Mouse (Mus musculus) frontal cortex, adult 2 months (tissue): ENCODE measurements around the gene Hspd1. TPM values are rescaled to one million over a fixed set of nuclear protein-coding genes. Genes with fewer than 3 reads are reported as not detected.
A peak's percentile ranks its signal among the peaks of the same experiment; 100 is the strongest.
"Not testable (repeated sequence)": the region's sequence is repeated elsewhere in the genome, so short reads cannot be mapped to it uniquely, and the experiment has no call there.

ENCODE experiments used
- DNase-seq, 2 experiments: peaks; one replicate each; pipeline ENCODE4 v3.0.0; 2022; ENCODE audit warnings: low spot score in 1 of 2; ENCODE audit errors: extremely low spot score in 1 of 2
- polyA plus RNA-seq: library from polyadenylated mRNA; depleted of rRNA; stranded (reverse); fragments of >200 nt; gene quantifications from 2 replicates; pipeline ENCODE4 v1.2.3, GENCODE M21; 2012

The Hspd1 gene
- polyA plus RNA-seq, 1 experiment: 116 TPM

DNA sequence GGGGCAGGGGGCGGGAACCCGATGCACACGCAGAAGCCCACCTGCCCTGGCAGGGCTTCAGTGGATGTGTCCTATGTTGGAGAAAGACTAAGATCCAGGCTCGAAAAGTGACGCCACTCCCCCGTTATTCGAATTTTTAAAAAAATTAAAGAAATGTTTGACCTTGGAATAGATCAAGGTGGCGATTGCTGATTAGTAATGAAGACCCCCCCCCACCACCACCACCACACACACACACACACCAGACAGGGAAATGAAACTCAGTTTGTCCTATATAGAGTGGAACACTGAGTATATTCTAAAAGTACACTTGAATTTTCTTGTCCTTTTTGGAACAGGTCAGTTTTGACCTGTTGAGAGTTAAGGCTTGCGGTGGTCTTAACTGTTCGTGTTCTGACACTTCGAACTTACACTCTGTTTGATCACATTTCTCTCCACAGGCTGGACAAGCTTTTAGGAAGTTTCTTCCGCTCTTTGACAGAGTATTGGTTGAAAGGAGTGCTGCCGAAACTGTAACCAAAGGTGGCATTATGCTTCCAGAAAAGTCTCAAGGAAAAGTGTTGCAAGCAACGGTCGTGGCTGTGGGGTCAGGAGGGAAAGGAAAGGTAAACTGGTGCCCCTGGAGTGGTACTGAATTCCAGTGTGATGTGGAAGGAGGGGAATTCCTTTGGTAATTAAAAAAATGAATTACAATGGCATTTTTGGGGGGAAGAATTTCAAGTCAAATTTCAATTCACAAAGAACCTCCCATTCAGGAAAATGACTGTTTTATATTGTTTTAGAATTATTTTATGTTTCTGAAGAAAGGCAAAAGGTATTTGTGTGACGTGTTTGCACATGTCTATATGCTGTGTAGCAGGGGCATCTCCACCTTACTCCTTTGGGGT lies 811 bp upstream of the Hspd1 start:
- DNase-seq: no peak

DNA sequence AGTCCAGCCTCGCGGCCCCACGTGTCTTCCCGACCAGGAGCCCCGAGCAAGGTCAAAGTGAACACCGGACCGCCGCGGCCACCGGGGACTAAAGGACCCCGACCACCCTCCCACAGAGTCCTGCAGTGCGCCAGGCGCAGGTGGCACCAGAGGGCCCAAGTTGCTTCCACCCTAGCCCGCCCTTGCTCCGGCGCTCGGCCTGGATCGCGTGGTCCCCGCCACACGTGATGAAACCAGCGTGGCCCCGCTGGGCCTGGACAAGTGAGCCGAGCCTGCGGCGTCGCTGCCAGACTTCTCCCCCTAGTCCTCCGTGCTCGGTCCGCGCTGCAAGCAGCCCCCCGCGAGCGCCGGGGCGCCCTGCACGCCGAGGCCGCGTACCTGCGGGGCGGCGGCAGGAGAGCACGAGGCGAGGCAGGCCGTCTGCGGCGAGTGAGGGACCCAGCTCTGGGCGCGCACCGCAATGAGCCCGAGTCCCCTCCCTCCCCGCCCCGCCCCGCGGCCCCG lies 590 bp downstream of the Hspd1 start:
- peak in 1 of 2 experiments; percentile 18 for DNase-seq

DNA sequence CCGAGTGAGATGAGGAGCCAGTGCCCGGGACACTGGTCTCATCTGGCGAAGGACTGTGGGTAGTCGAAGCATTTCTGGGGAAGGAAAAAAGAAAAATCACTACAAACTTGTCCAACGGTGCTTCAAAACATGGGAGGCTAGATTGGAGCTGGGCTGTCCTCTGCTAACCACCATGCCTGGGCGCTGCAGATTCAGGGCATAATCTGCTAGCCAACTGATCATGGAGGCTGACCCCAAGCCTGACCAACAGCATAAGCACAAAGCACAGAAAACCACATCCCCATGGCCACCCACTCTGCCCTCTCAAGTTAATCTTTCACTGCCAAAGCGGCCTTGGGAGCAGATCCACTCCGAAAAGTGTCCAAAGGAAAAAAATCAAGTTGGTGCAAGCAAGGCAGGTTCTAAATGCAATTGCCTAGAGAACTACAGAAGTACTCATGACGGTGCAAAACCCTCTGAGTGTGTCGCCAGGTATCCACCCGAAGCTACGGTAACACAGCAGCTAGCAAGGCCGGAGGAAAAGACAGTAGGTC lies 1.1 kb downstream of the Hspd1 start:
- no peak for DNase-seq

DNA sequence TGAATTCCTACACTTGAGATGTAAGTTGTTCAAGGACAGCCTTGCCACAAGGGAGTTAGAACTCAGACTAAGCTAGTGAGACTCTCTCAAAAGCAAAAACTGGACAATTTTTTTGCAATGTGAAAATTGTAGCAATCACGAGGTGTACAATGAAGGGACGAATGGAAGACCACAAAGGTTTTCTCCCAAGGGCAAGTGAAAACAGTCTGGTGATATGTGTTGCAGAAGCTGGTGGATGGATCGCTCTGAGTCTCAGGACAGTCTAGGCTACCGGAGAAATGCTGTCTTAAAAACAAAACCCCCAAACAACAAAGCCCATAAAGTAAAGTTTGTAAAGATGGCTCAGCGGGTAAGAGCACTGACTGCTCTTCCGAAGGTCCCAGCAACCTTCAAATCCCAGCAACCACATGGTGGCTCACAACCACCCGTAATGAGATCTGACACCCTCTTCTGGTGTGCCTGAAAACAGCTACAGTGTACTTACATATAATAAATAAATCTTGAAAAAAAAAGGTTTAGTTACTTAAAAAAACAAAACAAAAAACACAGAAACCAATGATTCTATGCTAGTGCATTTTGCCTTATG lies 2.2 kb downstream of the Hspd1 start:
- no peak for DNase-seq

DNA sequence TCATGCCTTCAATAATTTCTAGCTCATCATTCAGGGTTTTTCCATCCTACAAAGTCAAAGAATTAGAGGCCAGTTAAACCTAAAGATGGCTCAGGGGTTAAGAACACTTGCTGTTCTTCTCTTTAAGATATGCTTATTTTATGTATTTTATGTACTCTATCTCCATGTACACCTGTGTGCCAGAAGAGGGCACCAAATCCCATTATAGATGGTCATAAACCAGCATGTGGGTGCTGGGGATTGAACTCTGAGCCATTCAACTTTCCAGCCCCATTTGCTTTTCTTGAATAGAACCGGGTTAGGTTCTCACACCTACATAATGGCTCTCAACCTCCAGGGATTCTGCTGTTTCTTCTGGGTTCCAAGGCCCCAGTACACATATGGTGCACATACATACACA lies 5.9 kb downstream of the Hspd1 start:
- DNase-seq: no peak

DNA sequence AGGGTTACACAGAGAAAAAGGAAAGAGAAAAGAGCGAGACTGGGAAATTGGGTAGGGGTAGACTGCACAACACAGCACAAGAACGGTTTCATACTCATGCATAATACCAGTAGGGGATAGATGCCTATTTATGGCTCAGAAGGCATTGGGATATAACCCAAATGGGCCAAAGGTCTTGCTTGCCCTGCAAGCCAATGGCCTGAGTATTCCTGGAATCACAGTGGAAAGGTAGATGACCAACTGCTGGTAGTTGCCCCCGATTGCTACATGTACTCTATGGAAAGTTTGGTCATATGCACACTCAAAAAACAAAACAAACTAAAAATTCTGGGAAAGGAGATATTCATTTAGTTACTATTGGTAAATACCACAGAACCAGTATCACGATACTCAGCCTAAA lies 8.4 kb downstream of the Hspd1 start:
- DNase-seq: no peak

DNA sequence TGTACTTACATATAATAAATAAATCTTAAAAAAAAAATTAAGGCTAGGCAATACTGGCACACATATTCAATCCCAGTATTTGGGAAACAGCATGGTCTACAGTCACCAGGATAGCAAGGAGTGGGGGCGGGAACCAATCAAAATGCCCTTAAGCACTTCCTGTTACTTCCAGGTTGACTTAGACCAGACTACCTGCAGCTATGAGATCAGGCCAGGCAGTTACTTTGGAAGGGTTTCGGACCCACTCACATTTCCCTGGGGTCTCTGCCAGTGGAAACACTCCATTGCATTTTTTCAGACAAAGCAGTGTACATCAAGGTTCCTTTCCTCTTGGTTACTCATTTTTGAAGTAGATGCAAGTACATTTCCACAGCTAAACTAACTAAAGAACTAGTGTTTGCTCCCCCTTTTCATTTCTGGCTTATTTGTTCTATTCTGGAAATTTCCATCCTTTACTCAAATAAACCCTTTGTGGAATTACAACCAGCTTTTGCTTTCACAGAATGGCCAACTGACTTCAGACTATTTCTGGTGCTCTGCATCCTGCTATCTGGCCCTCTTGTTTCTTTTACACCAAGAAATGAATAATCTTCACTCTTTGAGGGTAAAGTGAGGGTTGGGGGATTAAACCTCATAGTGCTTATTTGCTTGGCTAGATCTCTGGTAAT lies 11.1 kb downstream of the Hspd1 start:
- DNase-seq: no peak

DNA sequence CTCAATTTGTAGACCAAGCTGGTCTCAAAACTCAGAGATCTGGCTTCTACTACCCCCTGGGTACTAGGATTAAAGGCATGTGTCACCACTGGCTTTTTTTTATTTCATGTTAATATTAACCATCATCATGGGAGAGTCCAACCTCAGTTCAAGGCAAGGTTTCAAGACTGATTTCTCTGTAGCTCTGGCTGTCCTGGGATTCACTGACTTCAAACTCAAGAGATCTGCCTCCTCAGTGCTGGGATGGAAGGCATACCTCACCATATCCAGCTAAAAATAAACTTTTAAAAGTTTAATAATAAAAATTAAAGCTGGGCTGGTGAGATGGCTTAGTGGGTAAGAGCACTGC lies 11.7 kb downstream of the Hspd1 start:
- DNase-seq: no peak

DNA sequence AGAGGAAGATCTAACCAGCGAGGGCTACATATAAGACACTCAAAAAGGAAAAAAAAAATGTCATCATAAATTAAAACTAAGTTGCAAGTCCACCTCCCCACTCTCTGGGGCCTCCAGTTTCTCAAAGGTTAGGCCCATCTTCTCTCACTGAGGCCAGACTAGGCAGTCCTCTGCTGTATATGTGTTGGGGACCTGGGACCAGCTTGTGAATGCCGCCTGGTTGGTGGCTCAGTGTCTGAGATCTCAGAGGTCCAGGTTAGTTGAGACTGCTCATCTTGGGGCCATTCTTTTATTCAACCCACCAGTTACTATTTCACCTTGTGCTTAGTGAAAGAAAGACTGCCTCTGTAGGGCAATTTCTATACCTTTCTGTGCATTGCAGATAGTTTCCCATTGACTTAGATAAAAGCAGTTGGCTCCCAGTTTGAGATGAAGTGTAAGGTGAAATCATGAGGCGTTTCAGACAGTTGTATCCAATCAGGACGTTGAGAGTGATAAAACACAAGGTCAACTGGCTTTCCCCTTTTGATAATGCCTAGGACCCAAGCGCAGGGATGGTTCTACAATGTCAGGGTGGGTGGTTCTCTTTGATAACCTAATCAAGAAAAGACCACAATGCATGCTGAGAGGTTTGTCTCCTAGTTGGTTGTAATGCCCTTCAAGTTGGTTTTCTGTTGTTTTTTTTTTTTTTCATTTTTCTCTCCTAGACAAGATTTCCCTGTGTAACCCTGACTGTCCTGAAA lies 12.2 kb downstream of the Hspd1 start:
- DNase-seq: no peak

DNA sequence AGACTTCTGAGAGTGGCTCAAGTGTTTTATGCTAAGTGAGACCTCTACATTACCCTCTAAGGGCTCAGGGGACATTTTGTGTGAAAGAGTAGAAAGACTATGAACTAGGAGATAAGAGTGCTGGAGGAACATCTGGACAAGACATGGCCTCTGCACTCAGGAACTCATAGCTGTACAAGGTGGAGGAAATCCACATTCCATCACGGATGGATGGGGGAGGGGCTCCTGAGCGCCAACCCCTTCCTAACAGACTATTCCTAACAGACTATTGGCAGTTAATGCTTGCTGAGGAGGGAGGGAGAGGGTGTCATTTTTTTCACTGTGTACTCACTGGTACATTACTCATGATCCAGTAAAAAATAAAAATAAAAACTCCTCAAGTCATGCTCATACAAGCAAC lies 13.3 kb downstream of the Hspd1 start:
- DNase-seq: no peak

DNA sequence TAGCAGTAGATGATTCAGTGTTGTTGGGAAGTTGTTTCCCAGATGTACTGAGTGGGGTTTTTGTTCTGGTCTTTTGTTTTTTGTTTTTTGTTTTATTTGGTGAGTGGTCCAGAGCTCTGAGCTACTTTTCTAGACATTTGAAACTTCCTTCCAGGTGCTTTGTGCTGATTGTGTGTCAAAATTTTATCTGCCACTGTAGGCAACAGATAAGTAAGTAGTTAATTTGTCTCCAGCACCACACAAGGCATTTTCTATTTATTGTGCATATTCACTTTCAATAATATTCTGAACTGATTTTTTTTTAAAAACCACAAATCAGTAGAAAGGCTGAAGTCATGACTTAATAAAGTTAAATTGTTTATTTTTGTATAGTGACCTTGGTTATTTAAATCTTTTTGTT lies 15.7 kb downstream of the Hspd1 start:
- not testable (repeated sequence) for DNase-seq

DNA sequence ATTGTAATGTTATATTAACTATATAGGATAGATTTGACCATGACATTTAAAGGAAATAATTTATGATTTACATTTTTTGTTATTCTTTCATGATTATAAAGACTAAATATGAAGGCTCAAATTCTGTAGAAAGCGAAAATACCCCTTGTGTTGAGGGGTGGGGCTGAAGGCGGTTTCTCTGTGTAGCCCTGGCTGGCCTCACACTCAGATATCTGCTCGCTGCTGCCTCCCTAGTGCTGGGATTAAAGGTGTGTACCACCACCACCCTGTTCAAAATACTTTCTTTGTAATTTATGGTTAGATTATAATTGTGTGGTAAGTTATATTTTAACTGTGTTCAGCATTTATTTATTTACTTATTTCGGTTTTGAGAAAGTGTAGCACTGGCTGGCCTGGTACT lies 26.3 kb downstream of the Hspd1 start:
- DNase-seq: no peak

DNA sequence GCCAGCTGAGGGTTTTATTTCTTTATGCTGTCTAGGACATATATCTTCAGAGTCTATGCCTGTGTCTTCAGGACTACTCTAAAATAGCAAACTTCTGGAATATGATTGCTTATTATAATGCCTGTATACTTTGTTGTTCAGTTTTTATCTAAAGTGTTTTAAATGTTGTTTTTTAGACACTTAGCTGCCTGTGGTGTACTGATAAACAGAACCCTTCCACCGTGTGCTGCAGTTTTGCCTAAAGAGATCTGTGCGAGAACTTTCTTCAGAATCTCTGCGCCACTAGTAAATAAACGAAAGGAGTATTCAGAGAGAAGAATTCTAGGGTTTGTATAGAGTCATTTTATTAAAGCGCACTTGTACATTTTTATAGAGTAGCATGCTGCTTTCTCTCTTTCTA lies 26.9 kb downstream of the Hspd1 start:
- no peak for DNase-seq

DNA sequence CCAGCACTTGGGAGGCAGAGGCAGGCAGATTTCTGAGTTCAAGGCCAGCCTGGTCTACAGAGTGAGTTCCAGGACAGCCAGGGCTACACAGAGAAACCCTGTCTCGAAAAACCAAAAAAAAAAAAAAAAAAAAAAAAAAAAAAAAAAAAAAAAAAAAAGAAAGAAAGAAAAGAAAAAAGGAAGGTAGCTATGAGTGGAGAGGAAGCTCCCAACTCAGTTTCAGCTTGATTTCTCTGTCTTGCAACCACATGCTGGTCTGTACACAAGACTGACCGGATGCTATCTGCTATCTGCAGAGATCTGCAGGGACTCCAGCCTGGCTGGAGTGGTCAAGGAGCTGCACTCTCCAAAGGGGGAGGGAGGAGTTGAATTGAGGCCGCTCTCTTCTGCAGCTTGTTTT lies 29.7 kb downstream of the Hspd1 start:
- DNase-seq: not testable (repeated sequence)

DNA sequence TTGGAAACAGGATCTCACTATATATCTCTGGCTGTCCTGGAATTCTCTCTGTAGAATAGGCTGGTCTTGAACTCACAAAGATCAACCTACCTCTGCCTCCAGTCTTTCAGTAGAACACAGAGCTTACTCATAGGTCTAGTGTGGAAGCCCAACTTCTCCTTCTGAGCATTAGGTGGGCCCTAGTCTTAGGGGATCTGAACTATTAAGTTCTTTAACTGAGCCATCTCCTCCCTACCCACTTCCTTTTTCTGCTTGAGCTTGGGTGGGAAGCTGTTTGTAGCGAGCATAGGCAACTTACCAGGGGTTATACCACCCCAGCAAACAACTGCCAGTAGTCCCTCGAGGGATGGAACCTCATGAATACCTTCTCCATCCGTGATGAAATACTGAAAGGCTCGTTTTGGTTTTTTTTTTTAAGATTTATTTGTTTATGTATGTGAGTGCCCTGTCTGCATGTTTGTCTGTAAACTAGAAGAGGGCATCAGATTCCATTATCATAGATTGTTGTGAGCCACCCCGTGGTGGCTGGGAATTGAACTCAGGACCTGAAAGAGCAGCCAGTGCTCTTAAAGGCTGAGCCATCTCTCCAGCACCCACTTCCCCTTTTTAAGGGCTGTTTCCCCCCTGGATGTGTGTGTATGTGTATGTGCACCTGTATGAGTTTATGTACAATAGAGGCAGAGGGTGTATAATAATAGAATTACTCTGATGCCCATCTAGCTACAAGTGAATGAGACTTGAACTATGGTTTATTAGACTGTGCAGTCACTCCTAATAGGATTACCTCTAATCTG lies 32.5 kb downstream of the Hspd1 start:
- no peak for DNase-seq

DNA sequence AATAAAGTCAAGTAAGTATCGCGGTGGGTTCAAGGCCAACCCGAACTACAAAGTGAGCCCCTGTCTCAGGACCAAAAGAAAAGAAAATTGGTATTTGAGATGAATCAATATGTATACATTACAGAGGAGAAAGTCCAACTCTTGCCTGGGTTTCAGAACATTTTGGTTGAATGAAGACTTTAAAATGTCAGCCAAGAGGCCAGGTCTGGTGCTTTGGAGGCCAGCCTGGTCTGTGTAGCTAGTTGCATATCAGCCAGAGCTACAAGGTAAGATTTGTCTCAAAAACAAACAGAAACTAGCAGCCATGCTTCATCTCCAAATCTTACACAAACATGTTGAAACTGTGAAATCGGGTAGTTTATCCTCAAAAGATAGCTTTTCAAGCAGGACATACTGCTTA lies 34.4 kb downstream of the Hspd1 start:
- DNase-seq: no peak

DNA sequence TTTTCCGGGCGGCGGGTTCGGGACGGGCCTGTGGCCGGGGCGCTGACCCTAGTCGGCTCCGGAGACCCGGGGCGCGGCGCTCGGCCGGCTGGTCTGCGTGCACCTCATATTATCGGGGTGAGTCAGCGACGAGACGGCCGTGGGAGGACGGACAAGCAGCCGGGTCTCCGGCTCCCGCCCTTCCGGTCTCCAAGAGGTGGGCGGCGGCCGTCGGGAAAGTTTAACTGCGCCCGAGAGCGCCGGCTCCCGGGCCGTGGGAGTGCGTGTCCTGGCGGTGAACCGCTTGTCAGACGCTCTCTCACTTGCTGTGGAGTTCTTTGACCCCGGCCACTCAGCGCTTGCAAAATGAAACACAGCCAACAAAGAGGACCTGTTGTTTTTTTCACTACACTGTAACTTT lies 35.0 kb downstream of the Hspd1 start:
- DNase-seq: peak; percentile 37 to 45

DNA sequence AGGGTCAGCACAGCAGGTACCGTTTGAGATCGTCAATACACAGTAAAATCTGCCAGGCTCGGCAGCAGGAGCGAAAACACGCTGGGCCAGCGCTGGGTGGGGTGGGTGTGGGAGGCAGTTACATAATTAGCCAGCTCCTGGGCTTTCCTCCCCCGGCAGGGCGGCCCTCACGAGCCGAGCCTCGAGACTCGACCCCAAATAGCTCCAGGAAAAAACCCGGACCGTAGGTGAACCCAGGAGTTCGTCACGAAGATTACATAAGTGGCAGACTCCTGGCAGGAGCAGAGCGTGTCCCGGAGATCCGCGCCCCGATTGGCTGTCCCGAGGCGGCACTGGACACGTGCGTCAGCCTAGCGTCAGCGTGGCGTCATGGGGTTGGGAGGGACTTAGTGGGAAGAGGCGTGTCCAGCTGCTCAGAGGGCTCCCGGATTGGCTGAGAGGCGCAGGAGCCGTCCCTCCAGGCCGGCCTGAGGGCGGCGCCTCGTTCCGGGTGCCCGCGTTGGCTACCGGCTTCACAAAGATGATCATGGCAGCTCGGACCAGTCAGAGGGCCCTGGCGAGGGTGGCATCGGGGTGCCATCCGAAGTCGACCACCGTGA lies 35.6 kb downstream of the Hspd1 start, which contains the start of gene Coq10b:
Gene Coq10b, plus strand, starts transcription at position 416 of the 599 bp plus-strand sequence.
- peak; percentile 99 for DNase-seq

DNA sequence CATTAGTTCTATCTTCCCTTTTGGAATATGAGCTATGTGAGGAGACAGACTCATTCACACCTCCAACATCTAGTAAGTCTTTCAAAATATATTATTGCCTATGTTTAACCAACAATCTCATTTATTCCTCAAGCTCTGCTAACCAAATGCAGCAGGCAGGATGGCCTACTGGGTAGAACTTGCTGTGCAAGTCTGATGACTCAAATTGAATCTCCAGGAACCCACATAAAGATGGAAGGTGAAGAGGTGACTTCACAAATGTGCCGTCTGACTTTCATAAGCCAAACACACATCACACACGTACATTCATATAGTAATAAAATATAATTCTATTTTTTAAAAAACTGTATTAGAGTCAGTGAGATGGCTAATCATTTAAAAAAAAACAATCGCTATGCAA lies 36.4 kb downstream of the Hspd1 start:
- no peak for DNase-seq
